Comparison of ENCODE assay signal across 12 mouse cellular contexts in the genomic region with DNA sequence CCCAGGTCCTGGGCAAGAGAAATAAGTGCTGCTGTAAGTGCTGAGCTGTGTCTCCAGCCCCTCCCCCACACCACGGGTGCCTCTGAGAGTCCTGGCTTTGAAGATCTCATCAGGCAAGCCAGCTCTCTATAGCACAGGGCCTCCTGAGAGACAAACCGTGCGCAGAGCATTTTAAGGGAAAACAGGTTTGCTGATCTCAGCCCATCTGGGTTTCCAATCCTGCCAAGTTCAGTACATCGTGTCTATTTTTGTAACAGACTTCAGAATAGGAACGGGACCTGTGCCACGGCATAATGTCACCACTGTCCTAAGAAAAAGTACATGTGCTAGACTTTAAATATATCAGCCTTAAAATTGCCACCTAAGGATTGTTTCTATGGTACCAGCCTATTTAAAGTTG. TPM values are rescaled to one million over a fixed set of nuclear protein-coding genes. Genes with fewer than 3 reads are reported as not detected.
DNase-seq lines count a peak whose midpoint lies in the region; ATAC-seq and TF ChIP-seq lines count a peak whose summit lies in the region.
"Had no signal": no experiment of that assay in that cellular context is flagged by ENCODE, and none has a peak within 500 bp of the region (broad histone marks: within the 10 kb centered on the region; RNA-seq: fewer than 3 reads in every experiment).

No protein-coding gene starts in this region.

- H3K4me3 ChIP-seq in heart, embryonic 10.5 days, result no peak overlapping the region
- H3K4me3 ChIP-seq in midbrain, postnatal 0 days (ENCODE audit: low read depth, low read length), result no peak overlapping the region

- no peak overlapping the region for H3K9ac ChIP-seq in midbrain, postnatal 0 days (replicated peaks; ENCODE audit: low read length, poor library complexity, severe bottlenecking)

- H3K27ac ChIP-seq in heart, embryonic 10.5 days, result no peak overlapping the region
- H3K27ac ChIP-seq in midbrain, postnatal 0 days (ENCODE audit: low read depth, low read length), result no peak overlapping the region
- H3K27ac ChIP-seq: macrophage had no signal

- H3K4me1 ChIP-seq in heart, embryonic 10.5 days, result peaks cover 28% of the 10 kb centered on the region
- H3K4me1 ChIP-seq in midbrain, postnatal 0 days (ENCODE audit: insufficient read depth, low read length), result no peaks in the 10 kb centered on the region

- no peak for ATAC-seq in midbrain, postnatal 0 days (ENCODE audit: low FRiP score)
- ATAC-seq in erythroblast, adult 5-6 weeks (replicated peaks; ENCODE audit: low FRiP score, poor library complexity, severe bottlenecking), result no peak

- WGBS in heart, embryonic 10.5 days, result 67% methylated on average over 6 of the region's 6 CpGs
- WGBS in midbrain, postnatal 0 days, result 76% methylated on average over 6 of the region's 6 CpGs

- DNase-seq in heart, adult 18-20 months, result peak; percentile 25 to 45
- DNase-seq in heart, embryonic 10.5 days (ENCODE audit: low spot score), result no peak
- DNase-seq in cerebellum, postnatal 14 days, result peak; percentile 48 to 49
- DNase-seq in layer of hippocampus, postnatal 14 days (ENCODE audit: low spot score in 2 of 2), result peak; percentile 64 to 86
- peak; percentile 82 for DNase-seq in right cerebral cortex, postnatal 25 days
- DNase-seq in midbrain, postnatal 0 days (ENCODE audit: low spot score), result no peak
- no peak for DNase-seq in kidney, adult 18-20 months

- no peaks in the 10 kb centered on the region for H3K36me3 ChIP-seq in heart, embryonic 10.5 days
- peaks cover 4% of the 10 kb centered on the region for H3K36me3 ChIP-seq in midbrain, postnatal 0 days (ENCODE audit: insufficient read depth, low read length)

- H3K9me3 ChIP-seq in heart, embryonic 10.5 days, result no peaks in the 10 kb centered on the region
- H3K9me3 ChIP-seq in midbrain, postnatal 0 days (ENCODE audit: low read length), result no peaks in the 10 kb centered on the region

- no peak for TF ChIP-seq CTCF in midbrain, postnatal 0 days (IDR thresholded peaks at IDR 0.05)

- no peak overlapping the region for H3K4me2 ChIP-seq in midbrain, postnatal 0 days (ENCODE audit: low read depth, low read length, poor library complexity, severe bottlenecking)

- no peaks in the 10 kb centered on the region for H3K27me3 ChIP-seq in heart, embryonic 10.5 days (ENCODE audit: insufficient read depth, poor library complexity, severe bottlenecking)
- H3K27me3 ChIP-seq in midbrain, postnatal 0 days (ENCODE audit: insufficient read depth, low read length), result no peaks in the 10 kb centered on the region

RNA-seq across cellular contexts. Expression of gene Tfip11, which starts 5.2 kb away (rescaled TPM):
- 10 to 100 TPM; 20.5 to 20.8 TPM for total RNA-seq in heart, adult 18-20 months (2021)
- 26.4 and 26.9 TPM in 2 replicates for polyA plus RNA-seq in heart, embryonic 10.5 days (2016; fragmentation: Nextera tagmentation; extraction: Ambion mirVana)
- total RNA-seq in layer of hippocampus, postnatal 14 days (2021), result 10 to 100 TPM; 34.9 to 36.8 TPM
- 19.8 and 20.8 TPM in 2 replicates for total RNA-seq in midbrain, postnatal 0 days (2014; rRNA removed)
- 27.4 and 29.0 TPM in 2 replicates for polyA plus RNA-seq in midbrain, postnatal 0 days (2015; fragmentation: Nextera tagmentation; extraction: Ambion mirVana)
- total RNA-seq in erythroblast, adult 5-6 weeks (2015; ENCODE audit: low replicate concordance), result 3.5 and 4.6 TPM in 2 replicates
- 3.9 and 11.2 TPM in 2 replicates for total RNA-seq in erythroblast, adult 5-6 weeks (2017; ENCODE audit: low replicate concordance)

RNA-seq across cellular contexts. Expression of gene Srrd, which starts 21.9 kb away (rescaled TPM):
- 10 to 100 TPM in 1 of 2 experiments, 1 to 10 TPM in 1; 6.8 to 10.0 TPM for total RNA-seq in heart, adult 18-20 months (2021)
- polyA plus RNA-seq in heart, embryonic 10.5 days (2016; fragmentation: Nextera tagmentation; extraction: Ambion mirVana), result 26.7 and 40.5 TPM in 2 replicates
- total RNA-seq in layer of hippocampus, postnatal 14 days (2021), result 10 to 100 TPM; 26.4 to 30.1 TPM
- total RNA-seq in midbrain, postnatal 0 days (2014; rRNA removed), result 60.5 and 69.6 TPM in 2 replicates
- polyA plus RNA-seq in midbrain, postnatal 0 days (2015; fragmentation: Nextera tagmentation; extraction: Ambion mirVana), result 49.0 and 59.3 TPM in 2 replicates
- 7.5 and 8.2 TPM in 2 replicates for total RNA-seq in erythroblast, adult 5-6 weeks (2015; ENCODE audit: low replicate concordance)
- 0.17 and 3.3 TPM in 2 replicates for total RNA-seq in erythroblast, adult 5-6 weeks (2017; ENCODE audit: low replicate concordance)

RNA-seq across cellular contexts. Expression of gene Hps4, which starts 21.9 kb away (rescaled TPM):
- total RNA-seq in heart, adult 18-20 months (2021), result 10 to 100 TPM; 10.5 to 12.4 TPM
- 15.4 and 21.4 TPM in 2 replicates for polyA plus RNA-seq in heart, embryonic 10.5 days (2016; fragmentation: Nextera tagmentation; extraction: Ambion mirVana)
- 10 to 100 TPM; 25.0 to 29.9 TPM for total RNA-seq in layer of hippocampus, postnatal 14 days (2021)
- total RNA-seq in midbrain, postnatal 0 days (2014; rRNA removed), result 34.9 and 41.1 TPM in 2 replicates
- polyA plus RNA-seq in midbrain, postnatal 0 days (2015; fragmentation: Nextera tagmentation; extraction: Ambion mirVana), result 36.1 and 36.4 TPM in 2 replicates
- total RNA-seq in erythroblast, adult 5-6 weeks (2015; ENCODE audit: low replicate concordance), result 3.5 TPM in 1 of 2 replicates, not detected in the other
- 1.5 and 5.0 TPM in 2 replicates for total RNA-seq in erythroblast, adult 5-6 weeks (2017; ENCODE audit: low replicate concordance)

RNA-seq across cellular contexts. Expression of gene Gm6583, which starts 34.9 kb away (rescaled TPM):
- total RNA-seq in heart, adult 18-20 months (2021), result not detected
- polyA plus RNA-seq in heart, embryonic 10.5 days (2016; fragmentation: Nextera tagmentation; extraction: Ambion mirVana), result 0.18 and 0.28 TPM in 2 replicates
- total RNA-seq in layer of hippocampus, postnatal 14 days (2021), result not detected
- total RNA-seq in midbrain, postnatal 0 days (2014; rRNA removed), result not detected in 2 replicates
- polyA plus RNA-seq in midbrain, postnatal 0 days (2015; fragmentation: Nextera tagmentation; extraction: Ambion mirVana), result 0.12 TPM in 1 of 2 replicates, not detected in the other
- total RNA-seq in erythroblast, adult 5-6 weeks (2015; ENCODE audit: low replicate concordance), result not detected in 2 replicates
- total RNA-seq in erythroblast, adult 5-6 weeks (2017; ENCODE audit: low replicate concordance), result not detected in 2 replicates
- total RNA-seq: CH12.LX; granulocyte monocyte progenitor cell, adult 5-6 weeks; neutrophil, adult 5-6 weeks had no signal

RNA-seq across cellular contexts. Expression of gene Tpst2, which starts 44.4 kb away (rescaled TPM):
- total RNA-seq in heart, adult 18-20 months (2021), result 10 to 100 TPM; 47.1 to 50.0 TPM
- 34.1 and 41.2 TPM in 2 replicates for polyA plus RNA-seq in heart, embryonic 10.5 days (2016; fragmentation: Nextera tagmentation; extraction: Ambion mirVana)
- total RNA-seq in layer of hippocampus, postnatal 14 days (2021), result 10 to 100 TPM; 41.1 to 43.0 TPM
- 37.3 and 41.1 TPM in 2 replicates for total RNA-seq in midbrain, postnatal 0 days (2014; rRNA removed)
- 37.1 and 37.8 TPM in 2 replicates for polyA plus RNA-seq in midbrain, postnatal 0 days (2015; fragmentation: Nextera tagmentation; extraction: Ambion mirVana)
- total RNA-seq in erythroblast, adult 5-6 weeks (2015; ENCODE audit: low replicate concordance), result 11.7 and 14.0 TPM in 2 replicates
- total RNA-seq in erythroblast, adult 5-6 weeks (2017; ENCODE audit: low replicate concordance), result 5.0 and 6.4 TPM in 2 replicates

Comparison
In these comparisons a context has a peak if more than half of its experiments do, and no peak if none do; other contexts are left out.
1. DNase-seq: peak in heart, adult 18-20 months (2 of 2), cerebellum, postnatal 14 days (2 of 2), layer of hippocampus, postnatal 14 days (2 of 2) and right cerebral cortex, postnatal 25 days (single experiment); none in heart, embryonic 10.5 days (single experiment), midbrain, postnatal 0 days (single experiment) and kidney, adult 18-20 months (single experiment).